Mouse (Mus musculus): ENCODE measurements around the gene B4galnt4.

Gene B4galnt4

GRCm38 (mm10) chr7:141072017-141072745 lies 11.3 kb downstream of the B4galnt4 start:
- no peak for DNase-seq (ENCODE audit: low spot score)

- DNase-seq (ENCODE audit: low spot score), result no peak
Measured at GRCm38 (mm10) chr7:141073782-141074181, 12.9 kb downstream of the B4galnt4 start.

GRCm38 (mm10) chr7:141077841-141078240 lies 16.9 kb downstream of the B4galnt4 start, which contains the start of gene Pkp3:
TSS of gene Pkp3 (plus strand) at chr7:141078218.
- DNase-seq (ENCODE audit: low spot score), result no peak

GRCm38 (mm10) chr7:141078876-141079275 lies 18.0 kb downstream of the B4galnt4 start:
- DNase-seq (ENCODE audit: low spot score), result no peak

DNA sequence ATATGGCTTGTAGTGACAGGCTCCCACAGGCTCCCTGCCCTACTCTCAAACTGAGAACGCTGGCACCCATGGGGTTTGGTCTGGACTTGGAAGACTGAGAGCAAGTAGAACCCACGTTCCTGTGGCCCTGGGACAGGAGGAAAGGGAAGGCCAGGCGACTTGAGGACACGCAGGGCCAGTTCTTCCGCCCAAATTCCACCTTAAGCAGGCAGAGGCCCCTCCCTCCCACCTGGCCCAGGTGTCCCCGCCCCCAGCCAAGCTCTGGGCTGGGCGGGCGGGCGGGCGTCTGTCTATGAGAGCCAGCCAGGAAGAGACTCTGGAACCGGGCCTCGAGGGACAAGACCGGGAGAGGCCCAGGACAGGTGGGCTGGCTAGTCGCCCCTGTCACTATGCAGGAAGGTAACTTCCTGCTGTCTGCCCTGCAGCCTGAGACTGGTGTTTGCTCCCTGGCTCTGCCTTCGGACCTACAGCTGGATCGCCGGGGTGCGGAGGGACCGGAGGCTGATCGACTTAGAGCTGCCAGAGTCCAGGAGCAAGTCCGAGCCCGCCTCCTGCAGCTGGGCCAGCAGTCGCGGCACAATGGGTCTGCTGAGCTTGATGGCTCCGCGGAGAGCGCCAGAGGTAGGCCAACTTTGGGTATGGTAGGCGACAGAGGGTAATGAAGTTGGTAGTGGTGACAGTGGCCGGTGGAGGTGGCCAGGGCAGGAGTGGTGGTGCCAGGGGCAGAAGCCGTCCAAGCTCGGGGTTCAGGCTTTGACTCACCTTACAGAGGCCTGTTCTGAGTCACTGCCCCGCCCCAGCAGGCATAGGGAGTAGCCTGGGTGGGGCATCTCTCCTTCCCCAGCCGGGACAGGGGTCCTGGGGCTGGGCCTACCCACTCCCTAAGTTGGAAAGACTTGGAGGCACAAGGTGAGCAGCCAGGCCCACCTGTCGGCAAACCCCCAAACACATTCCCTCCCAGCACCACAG lies 18.9 kb downstream of the B4galnt4 start:
- DNase-seq (ENCODE audit: low spot score), result no peak

DNA sequence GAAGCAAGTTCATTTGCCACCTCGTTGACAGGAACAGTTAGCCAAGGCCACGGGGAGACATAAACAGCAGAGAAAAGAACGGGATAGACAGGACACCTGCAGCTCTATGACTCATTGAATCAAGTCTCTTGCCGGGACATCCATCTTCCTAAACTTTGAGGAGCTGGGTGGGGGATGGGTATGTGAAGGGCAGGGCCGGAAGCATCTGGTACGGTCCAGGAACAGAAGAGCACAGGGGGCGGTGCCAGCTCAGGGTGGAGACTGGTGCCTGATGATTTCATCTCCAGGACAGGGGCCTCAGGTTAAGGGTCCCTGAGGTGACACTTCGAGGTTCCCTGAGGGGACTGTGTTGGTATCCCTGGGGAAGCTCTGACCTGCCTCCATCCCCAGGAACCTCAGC lies 27.0 kb downstream of the B4galnt4 start:
- no peak for DNase-seq (ENCODE audit: low spot score)

- DNase-seq (ENCODE audit: low spot score), result no peak
Measured at GRCm38 (mm10) chr7:141088473-141088872, 27.6 kb downstream of the B4galnt4 start.

- no peak for DNase-seq (ENCODE audit: low spot score)
Measured at GRCm38 (mm10) chr7:141090228-141090627, 29.3 kb downstream of the B4galnt4 start.

GRCm38 (mm10) chr7:141092051-141092735 lies 31.3 kb downstream of the B4galnt4 start:
- no peak for DNase-seq (ENCODE audit: low spot score)

DNA sequence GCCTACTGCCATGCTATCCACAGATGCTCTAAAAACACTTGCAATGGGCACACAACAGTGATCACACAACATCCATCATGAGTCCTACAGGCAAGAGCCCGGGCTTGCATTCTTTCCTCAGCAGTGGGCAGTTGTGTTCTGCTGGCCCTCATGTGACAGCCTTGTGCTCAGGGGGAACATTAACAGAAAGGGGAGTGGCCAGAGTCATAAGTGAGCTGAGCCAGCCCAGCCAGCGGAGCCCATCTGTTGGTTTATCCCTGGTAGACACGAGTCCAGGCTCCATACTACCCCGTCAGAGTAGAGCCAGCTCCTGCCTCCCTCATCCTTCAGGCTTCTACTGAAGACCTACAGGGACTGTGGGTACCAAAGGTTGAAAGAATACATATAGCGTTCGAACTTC lies 33.0 kb downstream of the B4galnt4 start:
- DNase-seq (ENCODE audit: low spot score), result no peak

DNA sequence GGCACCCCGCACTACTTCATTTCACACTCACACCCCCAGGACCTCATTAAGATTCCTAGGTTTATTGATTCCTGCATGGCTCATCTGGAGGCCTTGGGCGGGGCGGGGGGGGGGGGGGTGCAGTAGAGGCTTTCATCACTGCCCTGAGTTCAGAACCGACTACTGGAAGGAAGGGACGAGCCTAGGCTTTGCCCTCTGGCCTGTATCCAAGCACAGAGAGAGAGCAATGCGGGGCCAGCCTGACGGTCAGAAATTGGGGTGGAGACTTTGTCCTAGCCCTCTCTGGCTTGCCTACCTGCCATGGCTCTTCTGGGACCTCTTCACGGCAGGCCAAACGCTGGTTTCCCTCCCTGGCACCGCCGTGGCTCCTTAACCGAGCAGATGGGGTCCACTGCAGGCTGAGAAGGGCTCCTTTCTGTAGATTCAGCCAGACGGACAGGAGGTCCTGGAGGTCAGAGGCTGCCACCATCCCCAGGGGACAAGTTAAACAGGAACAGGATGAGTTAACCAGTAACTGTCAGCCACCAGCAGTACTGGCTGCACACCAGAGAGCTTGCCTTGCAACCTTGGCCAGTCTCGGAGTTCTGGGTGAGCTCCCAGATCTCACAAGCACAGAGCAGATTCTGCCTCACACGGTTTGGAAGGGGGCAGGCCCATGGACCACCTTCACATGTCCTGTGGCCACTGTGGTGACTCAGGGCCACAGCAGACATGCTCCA lies 33.7 kb downstream of the B4galnt4 start:
- no peak for DNase-seq (ENCODE audit: low spot score)

- no peak for DNase-seq (ENCODE audit: low spot score)
Measured at GRCm38 (mm10) chr7:141096021-141096420, 35.1 kb downstream of the B4galnt4 start.

DNA sequence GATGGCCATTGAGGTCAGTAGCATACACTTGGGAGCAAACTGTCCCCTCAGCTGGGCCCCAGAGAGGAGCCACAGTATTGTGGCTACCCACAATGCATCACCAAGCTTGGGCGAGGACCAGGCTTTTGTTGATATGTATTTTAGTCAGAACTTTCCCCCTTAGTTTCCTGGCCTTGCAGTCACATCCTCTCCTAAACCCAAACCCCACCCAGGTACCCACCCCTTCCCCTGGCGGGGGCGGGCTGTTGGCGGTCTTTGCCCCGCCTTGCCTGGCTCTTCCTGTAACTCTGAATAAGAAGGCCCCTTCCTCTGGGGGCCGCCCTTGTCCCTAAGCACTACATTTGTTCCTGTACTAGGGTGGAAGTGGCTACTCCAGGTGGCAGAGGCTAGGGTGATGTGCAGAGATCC lies 35.7 kb downstream of the B4galnt4 start:
- DNase-seq (ENCODE audit: low spot score), result no peak

DNA sequence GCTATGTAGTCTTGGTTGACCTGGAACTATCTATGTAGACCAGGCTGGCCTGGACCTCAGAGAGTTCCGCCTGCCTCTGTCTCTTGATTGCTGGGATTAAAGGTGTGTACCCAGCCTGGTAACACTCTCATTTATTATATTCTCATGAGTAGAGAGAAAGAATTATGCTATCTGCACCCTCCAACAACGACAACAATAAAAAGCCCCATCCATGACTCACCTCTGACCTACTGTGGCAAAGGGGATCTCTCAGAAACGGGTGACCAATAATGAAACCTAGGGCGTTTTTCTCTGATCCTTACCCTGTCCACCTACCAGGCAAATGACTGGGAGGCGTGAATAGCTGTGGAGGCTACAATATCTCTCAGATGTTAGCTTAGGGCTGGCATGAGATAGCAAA lies 36.3 kb downstream of the B4galnt4 start:
- DNase-seq (ENCODE audit: low spot score), result no peak

- no peak for DNase-seq (ENCODE audit: low spot score)
Measured at GRCm38 (mm10) chr7:141099911-141100691, 39.2 kb downstream of the B4galnt4 start, which contains the start of gene Sigirr. TSS of gene Sigirr (minus strand) at chr7:141100572.

GRCm38 (mm10) chr7:141103161-141103560 lies 42.3 kb downstream of the B4galnt4 start:
- DNase-seq (ENCODE audit: low spot score), result no peak

- no peak for DNase-seq (ENCODE audit: low spot score)
Measured at GRCm38 (mm10) chr7:141115874-141116273, 55.0 kb downstream of the B4galnt4 start.

- no peak for DNase-seq (ENCODE audit: low spot score)
Measured at GRCm38 (mm10) chr7:141117636-141118035, 56.7 kb downstream of the B4galnt4 start, which contains the start of gene Ano9. TSS of gene Ano9 (minus strand) at chr7:141117806.

GRCm38 (mm10) chr7:141119487-141119886 lies 58.6 kb downstream of the B4galnt4 start:
- DNase-seq (ENCODE audit: low spot score), result no peak

DNA sequence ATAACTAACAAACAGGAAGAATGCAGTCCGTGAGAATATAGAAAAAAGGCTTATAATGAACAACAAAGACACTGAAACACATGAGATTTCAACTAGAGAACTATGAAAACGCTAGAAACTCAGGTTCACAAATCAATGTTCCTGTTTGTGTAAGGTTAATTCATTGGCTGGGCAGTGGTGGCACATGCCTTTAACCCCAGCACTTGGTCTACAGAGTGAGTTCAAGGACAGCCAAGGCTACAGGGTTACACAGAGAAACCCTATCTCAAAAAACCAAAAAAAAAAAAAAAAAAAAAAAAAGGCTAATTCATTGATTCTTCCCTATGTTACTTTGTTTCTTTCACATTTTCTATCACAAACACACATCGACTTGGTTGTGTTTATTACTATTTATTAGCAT lies 59.7 kb downstream of the B4galnt4 start:
- DNase-seq (ENCODE audit: low spot score), result no peak

DNA sequence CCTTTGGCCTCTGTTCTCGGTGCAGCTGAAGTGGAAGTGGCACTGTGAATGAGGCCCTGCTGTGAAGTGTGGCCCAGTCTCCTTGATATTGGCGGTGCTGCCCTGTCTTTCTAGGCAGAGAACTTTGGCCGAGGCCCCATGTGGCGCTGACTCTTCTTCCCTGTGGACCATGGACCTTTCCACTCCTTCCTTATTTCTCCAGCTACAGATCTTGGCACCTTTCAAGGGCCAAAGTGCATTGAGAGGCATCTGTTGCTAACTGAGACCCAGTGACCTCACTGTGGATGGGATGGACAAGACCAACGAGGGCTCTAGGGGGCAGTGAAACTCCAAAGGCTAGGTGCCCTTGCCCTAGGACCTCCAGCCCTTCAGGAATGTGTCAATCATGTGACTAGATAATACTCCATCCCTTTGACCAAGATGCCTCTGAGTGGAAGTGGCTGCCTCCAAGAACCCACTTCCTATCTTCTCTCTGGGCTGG lies 60.2 kb downstream of the B4galnt4 start:
- DNase-seq (ENCODE audit: low spot score), result no peak
